Comparison of ENCODE assay signal across 15 mouse cellular contexts in genomic region chr9:27090801-27091775, GRCm38 (mm10).
DNase-seq lines count a peak whose midpoint lies in the region; ATAC-seq lines count a peak whose summit lies in the region.
"Had no signal": no experiment of that assay in that cellular context is flagged by ENCODE, and none has a peak within 500 bp of the region (broad histone marks: within the 10 kb centered on the region; RNA-seq: fewer than 3 reads in every experiment).

No protein-coding gene starts in this region.

- no peaks in the 10 kb centered on the region for H3K9me3 ChIP-seq in midbrain, embryonic 14.5 days (ENCODE audit: control insufficient read depth, low read length)
- no peaks in the 10 kb centered on the region for H3K9me3 ChIP-seq in midbrain, embryonic 11.5 days (ENCODE audit: control insufficient read depth, low read length)
- H3K9me3 ChIP-seq: intestine, embryonic 15.5 days; liver, embryonic 15.5 days had no signal

- no peak overlapping the region for H3K9ac ChIP-seq in midbrain, embryonic 14.5 days (replicated peaks; ENCODE audit: low read length)
- H3K9ac ChIP-seq in midbrain, embryonic 11.5 days (ENCODE audit: low read length), result no peak overlapping the region
- H3K9ac ChIP-seq: intestine, embryonic 15.5 days; liver, embryonic 15.5 days had no signal

- WGBS in midbrain, embryonic 14.5 days, result 86% methylated on average over 13 of the region's 13 CpGs
- WGBS in midbrain, embryonic 11.5 days, result 95% methylated on average over 13 of the region's 13 CpGs

- no peaks in the 10 kb centered on the region for H3K4me1 ChIP-seq in midbrain, embryonic 14.5 days (ENCODE audit: control insufficient read depth, insufficient read depth, low read length)
- H3K4me1 ChIP-seq in midbrain, embryonic 11.5 days (ENCODE audit: control insufficient read depth, insufficient read depth, low read length), result no peaks in the 10 kb centered on the region
- H3K4me1 ChIP-seq: intestine, embryonic 15.5 days; liver, embryonic 15.5 days had no signal

- no peak overlapping the region for H3K4me3 ChIP-seq in midbrain, embryonic 14.5 days (replicated peaks; ENCODE audit: low read depth, low read length)
- H3K4me3 ChIP-seq in midbrain, embryonic 11.5 days (ENCODE audit: low read depth, low read length), result no peak overlapping the region
- H3K4me3 ChIP-seq: erythroblast, embryonic 14.5 days; intestine, embryonic 15.5 days; liver, embryonic 15.5 days; myocyte had no signal

- DNase-seq in frontal cortex, adult 2 months (ENCODE audit: extremely low spot score in 1 of 2, low spot score in 1 of 2), result peak; percentile 57 to 61
- no peak for DNase-seq in frontal cortex, postnatal 10 days (ENCODE audit: low spot score in 2 of 2)
- DNase-seq in midbrain, embryonic 14.5 days, result no peak
- DNase-seq in midbrain, embryonic 11.5 days (ENCODE audit: low spot score, missing footprints), result no peak
- DNase-seq in cerebellum, postnatal 25 days, result peak; percentile 32 to 37
- peak; percentile 69 for DNase-seq in telencephalon, adult 2 months (ENCODE audit: low read depth, low spot score)
- DNase-seq: heart, postnatal 10 days; kidney, postnatal 10 days; thymus, postnatal 25 days had no signal

- H3K4me2 ChIP-seq in midbrain, embryonic 14.5 days (ENCODE audit: low read length), result no peak overlapping the region
- no peak overlapping the region for H3K4me2 ChIP-seq in midbrain, embryonic 11.5 days
- H3K4me2 ChIP-seq: intestine, embryonic 15.5 days; liver, embryonic 15.5 days had no signal

- peaks cover 89% of the 10 kb centered on the region for H3K36me3 ChIP-seq in midbrain, embryonic 14.5 days (ENCODE audit: control insufficient read depth, insufficient read depth, low read length)
- peaks cover 33% of the 10 kb centered on the region for H3K36me3 ChIP-seq in midbrain, embryonic 11.5 days (ENCODE audit: control insufficient read depth, insufficient read depth, low read length)

- no peak overlapping the region for H3K27ac ChIP-seq in midbrain, embryonic 14.5 days (replicated peaks; ENCODE audit: low read depth, low read length)
- H3K27ac ChIP-seq in midbrain, embryonic 11.5 days (ENCODE audit: low read depth, low read length), result no peak overlapping the region
- H3K27ac ChIP-seq: intestine, embryonic 15.5 days; liver, embryonic 15.5 days; macrophage had no signal

- H3K27me3 ChIP-seq in midbrain, embryonic 14.5 days (ENCODE audit: control insufficient read depth, insufficient read depth, low read length), result no peaks in the 10 kb centered on the region
- no peaks in the 10 kb centered on the region for H3K27me3 ChIP-seq in midbrain, embryonic 11.5 days (ENCODE audit: control insufficient read depth, insufficient read depth, low read length)
- H3K27me3 ChIP-seq: intestine, embryonic 15.5 days; liver, embryonic 15.5 days had no signal

- peak; percentile 37; the same call in 1 of the 2 replicates for ATAC-seq in midbrain, embryonic 14.5 days (ENCODE audit: low FRiP score, low TSS enrichment)
- ATAC-seq in midbrain, embryonic 11.5 days (ENCODE audit: low FRiP score), result no peak
- ATAC-seq in CD4-positive, CD25-positive, alpha-beta regulatory T cell, adult 4 months, result no peak
- ATAC-seq: intestine, embryonic 15.5 days had no signal

Comparison
In these comparisons a context has a peak if more than half of its experiments do, and no peak if none do; other contexts are left out.
1. DNase-seq: peak in frontal cortex, adult 2 months (2 of 2), cerebellum, postnatal 25 days (2 of 2) and telencephalon, adult 2 months (single experiment); none in frontal cortex, postnatal 10 days (0 of 2), midbrain, embryonic 14.5 days (single experiment) and midbrain, embryonic 11.5 days (single experiment).